Mouse (Mus musculus): ENCODE data around the gene Map4k4.

- TF ChIP-seq CTCF (IDR thresholded peaks at IDR 0.05): no peak
- TF ChIP-seq EP300 (IDR thresholded peaks at IDR 0.05): no peak
Measured at GRCm38 (mm10) chr1:39990041-39990440, 89.3 kb downstream of the Map4k4 start.

Measured in lung, postnatal 0 days (tissue).